Mouse (Mus musculus) midbrain, embryonic 12.5 days (tissue): ENCODE measurements around the gene Sh3bgrl2. TPM values are rescaled to one million over a fixed set of nuclear protein-coding genes. Genes with fewer than 3 reads are reported as not detected.

Experiments
- ATAC-seq: fragments of 200-750 bp; cut with Nextera tagmentation; 2 replicates; pipeline ENCODE4 v1.8.0; 2017; ENCODE audit warnings: low read depth, moderate TSS enrichment, moderate library complexity; ENCODE audit not compliant: low FRiP score
- H3K27ac ChIP-seq: fragments of 300-500 bp; sonication (generic); replicated peaks from 2 replicates; pipeline ENCODE4 v1.5.1; 2016; ENCODE audit warnings: mild to moderate bottlenecking
- H3K27me3 ChIP-seq: fragments of 300-500 bp; sonication (generic); 2 replicates; pipeline ENCODE4 v1.6.1; 2016; ENCODE audit warnings: mild to moderate bottlenecking
- H3K36me3 ChIP-seq: fragments of 300-500 bp; sonication (generic); 2 replicates; pipeline ENCODE4 v1.6.1; 2016
- H3K4me1 ChIP-seq: fragments of 300-500 bp; sonication (generic); 2 replicates; pipeline ENCODE4 v1.6.1; 2016
- H3K4me2 ChIP-seq: fragments of 300-500 bp; sonication (generic); replicated peaks from 2 replicates; pipeline ENCODE4 v1.6.1; 2016; ENCODE audit warnings: mild to moderate bottlenecking, moderate library complexity
- H3K4me3 ChIP-seq: fragments of 300-500 bp; sonication (generic); 2 replicates; pipeline ENCODE4 v1.5.1; 2016; ENCODE audit warnings: mild to moderate bottlenecking
- H3K9ac ChIP-seq: fragments of 300-500 bp; sonication (generic); replicated peaks from 2 replicates; pipeline ENCODE4 v1.6.1; 2016; ENCODE audit warnings: mild to moderate bottlenecking, moderate library complexity
- H3K9me3 ChIP-seq: fragments of 300-500 bp; sonication (generic); 2 replicates; pipeline ENCODE4 v1.6.1; 2016; ENCODE audit warnings: mild to moderate bottlenecking
- WGBS: fragments of 180-500 bp; shearing (Covaris S2); methylation state at CpG from one replicate; pipeline ENCODE4 v1.1.7; 2016; 5-methylcytosine and 5-hydroxymethylcytosine counted together
- polyA plus RNA-seq: library from polyadenylated mRNA; unstranded; fragments of >200 nt; fragmentation: Nextera tagmentation; extraction: Ambion mirVana; gene quantifications from 2 replicates; pipeline ENCODE4 v1.2.1, GENCODE M21; 2016

Gene Sh3bgrl2
- polyA plus RNA-seq, 1 experiment from 2014 or later: 6.6 TPM

GRCm38 (mm10) chr9:83624193-83624592 lies 76.1 kb downstream of the Sh3bgrl2 start:
- ATAC-seq: no peak
- Histone ChIP-seq H3K9me3 (no peaks in the 10 kb centered on the region), H3K27ac (peak overlapping the region; percentile 58; the same call in 1 of the 2 replicates), H3K9ac (no peak overlapping the region), H3K4me1 (peaks cover 12% of the 10 kb centered on the region), H3K4me2 (no peak overlapping the region), H3K36me3 (no peaks in the 10 kb centered on the region), H3K4me3 (no peak overlapping the region), H3K27me3 (no peaks in the 10 kb centered on the region)
- WGBS: 81% methylated on average over 5 of the region's 5 CpGs

- no peaks in the 10 kb centered on the region for H3K36me3 ChIP-seq
- no peak overlapping the region for H3K4me2 ChIP-seq
- no peaks in the 10 kb centered on the region for H3K27me3 ChIP-seq
- 64% methylated on average over 5 of the region's 5 CpGs for WGBS
- no peak overlapping the region for H3K9ac ChIP-seq
- H3K4me1 ChIP-seq: peaks cover 12% of the 10 kb centered on the region
- no peak overlapping the region for H3K4me3 ChIP-seq
- ATAC-seq: no peak
- no peak overlapping the region for H3K27ac ChIP-seq
- H3K9me3 ChIP-seq: no peaks in the 10 kb centered on the region
Observed at GRCm38 (mm10) chr9:83625085-83625484, 77.0 kb downstream of the Sh3bgrl2 start.

- Histone ChIP-seq H3K4me1 (peaks cover 6% of the 10 kb centered on the region; the same call in 1 of the 2 replicates), H3K4me2 (peak overlapping the region; percentile 23; the same call in 1 of the 2 replicates), H3K36me3 (no peaks in the 10 kb centered on the region), H3K9ac (no peak overlapping the region), H3K4me3 (no peak overlapping the region), H3K27me3 (no peaks in the 10 kb centered on the region), H3K27ac (peak overlapping the region; percentile 76), H3K9me3 (no peaks in the 10 kb centered on the region)
- WGBS: 31% methylated on average over 19 of the region's 19 CpGs
- ATAC-seq: peak; percentile 73
Observed at GRCm38 (mm10) chr9:83628669-83629612, 80.8 kb downstream of the Sh3bgrl2 start.

- Histone ChIP-seq H3K9ac (no peak overlapping the region), H3K9me3 (no peaks in the 10 kb centered on the region), H3K27me3 (no peaks in the 10 kb centered on the region), H3K4me3 (no peak overlapping the region), H3K4me2 (no peak overlapping the region), H3K4me1 (peaks cover 9% of the 10 kb centered on the region; the same call in 1 of the 2 replicates), H3K36me3 (no peaks in the 10 kb centered on the region), H3K27ac (no peak overlapping the region)
- WGBS: 81% methylated on average over 6 of the region's 6 CpGs
- ATAC-seq: no peak
Observed at GRCm38 (mm10) chr9:83630341-83630740, 82.2 kb downstream of the Sh3bgrl2 start.

- H3K4me2 ChIP-seq: no peak overlapping the region
- WGBS: 38% methylated on average over 5 of the region's 5 CpGs
- H3K9ac ChIP-seq: no peak overlapping the region
- no peak overlapping the region for H3K27ac ChIP-seq
- no peaks in the 10 kb centered on the region for H3K9me3 ChIP-seq
- H3K36me3 ChIP-seq: no peaks in the 10 kb centered on the region
- H3K4me1 ChIP-seq: peaks cover 9% of the 10 kb centered on the region; the same call in 1 of the 2 replicates
- H3K4me3 ChIP-seq: no peak overlapping the region
- no peaks in the 10 kb centered on the region for H3K27me3 ChIP-seq
- no peak for ATAC-seq
Observed at GRCm38 (mm10) chr9:83631920-83632319, 83.8 kb downstream of the Sh3bgrl2 start.

GRCm38 (mm10) chr9:83634703-83635102 lies 86.6 kb downstream of the Sh3bgrl2 start:
- WGBS: 36% methylated on average over 3 of the region's 3 CpGs
- Histone ChIP-seq H3K27me3 (no peaks in the 10 kb centered on the region), H3K27ac (0 out of 2 replicates have a peak overlapping the region, but pooled peaks have one; percentile 25), H3K4me1 (peaks cover 4% of the 10 kb centered on the region; the same call in 1 of the 2 replicates), H3K36me3 (no peaks in the 10 kb centered on the region), H3K4me2 (no peak overlapping the region), H3K9me3 (no peaks in the 10 kb centered on the region), H3K4me3 (no peak overlapping the region), H3K9ac (no peak overlapping the region)
- ATAC-seq: no peak

- H3K9me3 ChIP-seq: no peaks in the 10 kb centered on the region
- H3K36me3 ChIP-seq: no peaks in the 10 kb centered on the region
- H3K4me1 ChIP-seq: peaks cover 4% of the 10 kb centered on the region; the same call in 1 of the 2 replicates
- no peak overlapping the region for H3K4me2 ChIP-seq
- H3K27ac ChIP-seq: peak overlapping the region; percentile 31; the same call in 1 of the 2 replicates
- ATAC-seq: no peak
- no peaks in the 10 kb centered on the region for H3K27me3 ChIP-seq
- WGBS: 6% methylated on average over 7 of the region's 7 CpGs
- no peak overlapping the region for H3K9ac ChIP-seq
- H3K4me3 ChIP-seq: no peak overlapping the region
Observed at GRCm38 (mm10) chr9:83635997-83636396, 87.9 kb downstream of the Sh3bgrl2 start.

GRCm38 (mm10) chr9:83643139-83643538 lies 95.0 kb downstream of the Sh3bgrl2 start:
- no peak overlapping the region for H3K4me2 ChIP-seq
- 59% methylated on average over 4 of the region's 4 CpGs for WGBS
- peaks cover 10% of the 10 kb centered on the region for H3K4me1 ChIP-seq
- ATAC-seq: no peak
- no peaks in the 10 kb centered on the region for H3K36me3 ChIP-seq
- no peaks in the 10 kb centered on the region for H3K9me3 ChIP-seq
- no peak overlapping the region for H3K27ac ChIP-seq
- H3K27me3 ChIP-seq: no peaks in the 10 kb centered on the region
- H3K4me3 ChIP-seq: no peak overlapping the region
- no peak overlapping the region for H3K9ac ChIP-seq

GRCm38 (mm10) chr9:83643833-83644232 lies 95.7 kb downstream of the Sh3bgrl2 start:
- Histone ChIP-seq H3K27me3 (no peaks in the 10 kb centered on the region), H3K36me3 (no peaks in the 10 kb centered on the region), H3K9me3 (no peaks in the 10 kb centered on the region), H3K4me3 (no peak overlapping the region), H3K9ac (no peak overlapping the region), H3K4me1 (peaks cover 15% of the 10 kb centered on the region), H3K4me2 (no peak overlapping the region), H3K27ac (0 out of 2 replicates have a peak overlapping the region, but pooled peaks have one; percentile 25)
- 52% methylated on average over 4 of the region's 4 CpGs for WGBS
- no peak for ATAC-seq

GRCm38 (mm10) chr9:83646215-83646614 lies 98.1 kb downstream of the Sh3bgrl2 start:
- Histone ChIP-seq H3K27ac (no peak overlapping the region), H3K36me3 (no peaks in the 10 kb centered on the region), H3K9ac (no peak overlapping the region), H3K4me3 (no peak overlapping the region), H3K27me3 (no peaks in the 10 kb centered on the region), H3K4me1 (peaks cover 16% of the 10 kb centered on the region), H3K9me3 (no peaks in the 10 kb centered on the region), H3K4me2 (no peak overlapping the region)
- ATAC-seq: no peak
- WGBS: 96% methylated on average over 2 of the region's 2 CpGs

GRCm38 (mm10) chr9:83646691-83647090 lies 98.6 kb downstream of the Sh3bgrl2 start:
- no peak for ATAC-seq
- Histone ChIP-seq H3K4me2 (no peak overlapping the region), H3K27ac (no peak overlapping the region), H3K9me3 (no peaks in the 10 kb centered on the region), H3K36me3 (no peaks in the 10 kb centered on the region), H3K27me3 (no peaks in the 10 kb centered on the region), H3K4me3 (no peak overlapping the region), H3K4me1 (peaks cover 16% of the 10 kb centered on the region), H3K9ac (no peak overlapping the region)
- WGBS: 90% methylated on average over 5 of the region's 5 CpGs

GRCm38 (mm10) chr9:83647919-83648705 lies 100.0 kb downstream of the Sh3bgrl2 start:
- H3K27ac ChIP-seq: peak overlapping the region; percentile 73
- no peak overlapping the region for H3K9ac ChIP-seq
- peaks cover 16% of the 10 kb centered on the region for H3K4me1 ChIP-seq
- 19% methylated on average over 7 of the region's 7 CpGs for WGBS
- no peaks in the 10 kb centered on the region for H3K36me3 ChIP-seq
- H3K27me3 ChIP-seq: no peaks in the 10 kb centered on the region
- no peak overlapping the region for H3K4me3 ChIP-seq
- no peak overlapping the region for H3K4me2 ChIP-seq
- peak; percentile 63 for ATAC-seq
- H3K9me3 ChIP-seq: no peaks in the 10 kb centered on the region
